Mouse (Mus musculus) CD4-positive naive resting alpha-beta T cell, adult 57 days (primary cell): ENCODE measurements around the gene Ifna2. TPM values are rescaled to one million over a fixed set of nuclear protein-coding genes. Genes with fewer than 3 reads are reported as not detected.

Experiments
- total RNA-seq: library from RNA; stranded (reverse); gene quantifications from one replicate; pipeline ENCODE4 v1.2.4, GENCODE M21; 2023

Ifna2 gene
- total RNA-seq = not detected

DNA sequence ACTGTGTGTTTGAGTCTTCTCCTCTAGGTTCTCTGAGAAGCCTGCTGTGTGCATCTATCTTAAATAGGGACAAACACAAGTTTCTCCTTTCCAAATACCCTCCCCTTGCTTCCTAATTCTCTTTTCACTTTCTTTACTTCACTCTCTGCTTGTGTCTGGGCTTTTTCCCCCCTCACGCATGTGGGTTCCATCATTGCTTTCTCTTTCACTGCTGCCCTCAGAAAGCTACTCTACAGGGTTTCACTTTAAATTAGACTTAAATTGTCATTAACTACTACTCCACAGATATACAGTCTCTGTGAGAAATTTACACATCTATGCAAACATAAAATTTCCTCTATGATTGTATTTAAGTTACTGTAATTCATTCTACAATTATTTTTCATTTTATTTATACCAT, at the start of gene Ifna2:
Ifna2 (minus strand) TSS at position 101 of the 400 bp plus-strand sequence.

GRCm38 (mm10) chr4:88721791-88722721, 38.3 kb upstream of the Ifna2 start, which contains the start of the genes Gm26566 and Klhl9:
Gene Gm26566 (plus strand): TSS chr4:88721805.
Gene Klhl9 (minus strand): TSS chr4:88722465.

GRCm38 (mm10) chr4:88691259-88691658, 7.5 kb upstream of the Ifna2 start, which contains the start of gene Ifnab:
Gene Ifnab (minus strand): TSS chr4:88691359.

DNA sequence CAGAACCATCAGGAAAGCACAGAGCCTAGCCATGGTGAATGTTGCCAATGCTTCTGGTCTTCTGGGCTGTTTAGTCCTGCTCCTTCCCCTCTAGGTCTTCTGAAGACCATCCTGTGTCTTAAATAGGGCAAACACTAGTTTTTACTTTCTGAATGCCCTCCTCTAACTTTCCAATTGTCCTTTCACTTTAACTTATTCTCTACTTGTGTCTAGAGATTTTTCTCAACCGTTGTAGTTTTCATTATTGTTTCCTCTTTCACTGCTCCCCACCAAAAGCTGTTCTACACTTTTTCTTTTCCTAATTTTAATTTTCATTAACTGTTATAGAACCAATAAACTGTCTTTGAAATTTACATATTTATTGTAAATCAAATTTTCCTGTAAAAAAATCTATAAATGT, 6.9 kb downstream of the Ifna2 start, which contains the start of gene Ifna16:
Ifna16 (minus strand) TSS at position 101 of the 400 bp plus-strand sequence.

DNA sequence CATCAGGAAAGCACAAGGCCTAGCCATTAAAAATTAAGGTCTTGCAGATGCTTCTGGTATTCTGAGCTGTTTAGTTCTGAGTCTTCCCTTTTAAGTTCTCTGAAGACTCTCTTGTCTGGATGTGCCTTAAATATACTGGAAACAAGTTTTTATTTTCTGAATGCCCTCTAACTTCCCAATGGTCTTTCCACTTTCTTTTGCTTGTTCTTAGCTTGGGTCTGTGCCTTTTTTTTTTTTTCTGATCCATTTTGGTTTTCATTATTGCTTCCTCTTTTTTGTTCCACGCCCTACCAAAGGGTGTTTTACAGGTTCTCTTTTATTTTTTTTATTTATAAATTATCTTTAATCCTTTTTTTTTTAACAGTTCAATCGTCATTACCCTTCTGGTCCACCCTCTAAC, 39.4 kb downstream of the Ifna2 start, which contains the start of gene Ifna13:
Ifna13 (minus strand) TSS at position 101 of the 400 bp plus-strand sequence.

DNA sequence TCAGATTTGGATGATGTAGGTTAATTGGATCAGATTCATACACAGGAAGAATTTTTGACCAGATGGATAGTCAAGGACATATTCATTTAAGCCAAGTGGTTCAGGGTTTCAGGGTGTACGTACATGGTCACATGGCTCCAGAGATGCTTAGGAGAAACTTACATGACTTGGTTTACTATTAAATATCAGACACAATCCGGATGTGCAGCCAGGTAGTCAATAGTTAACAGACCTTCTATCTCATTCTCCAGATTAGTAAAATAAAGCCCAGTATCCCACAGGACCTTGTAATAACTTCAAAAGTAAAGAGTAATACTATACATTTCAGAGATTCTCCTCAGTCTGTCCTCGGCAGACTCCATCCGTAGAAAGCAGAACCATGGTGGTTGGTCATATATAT, 49.4 kb downstream of the Ifna2 start, which contains the start of gene C87499:
C87499 (minus strand) TSS at position 101 of the 400 bp plus-strand sequence.

Other genes starting within 250 kb of the Ifna2 start
- 1.2 TPM for gene Hacd4, start 245.0 kb downstream of the Ifna2 start, total RNA-seq
- not detected for gene Ifnb1, start 161.1 kb downstream of the Ifna2 start, total RNA-seq
- gene Ifna15, start 125.7 kb downstream of the Ifna2 start, total RNA-seq = not detected
- not detected for gene Ifna14, start 112.1 kb downstream of the Ifna2 start, total RNA-seq
- not detected for gene Ifna9, start 91.5 kb downstream of the Ifna2 start, total RNA-seq
- not detected for gene Ifna12, start 80.5 kb downstream of the Ifna2 start, total RNA-seq
- not detected for gene C87499, start 49.5 kb downstream of the Ifna2 start, total RNA-seq
- gene Ifna13, start 39.5 kb downstream of the Ifna2 start, total RNA-seq = not detected
- gene Ifna16, start 7.0 kb downstream of the Ifna2 start, total RNA-seq = not detected
- gene Ifnab, start 7.4 kb upstream of the Ifna2 start, total RNA-seq = not detected
- gene Gm26566, start 37.9 kb upstream of the Ifna2 start, total RNA-seq = 1.9 TPM
- 51.2 TPM for gene Klhl9, start 38.6 kb upstream of the Ifna2 start, total RNA-seq
- gene Gm13271, start 71.0 kb upstream of the Ifna2 start, total RNA-seq = not detected
- not detected for gene Gm13283, start 76.2 kb upstream of the Ifna2 start, total RNA-seq
- not detected for gene Gm13290, start 89.9 kb upstream of the Ifna2 start, total RNA-seq
- gene Gm13289, start 93.0 kb upstream of the Ifna2 start, total RNA-seq = not detected
- gene Gm13272, start 95.9 kb upstream of the Ifna2 start, total RNA-seq = not detected
- gene Ifnz, start 98.2 kb upstream of the Ifna2 start, total RNA-seq = not detected
- not detected for gene Gm13276, start 101.8 kb upstream of the Ifna2 start, total RNA-seq
- not detected for gene Gm13277, start 104.7 kb upstream of the Ifna2 start, total RNA-seq
- gene Gm13278, start 107.6 kb upstream of the Ifna2 start, total RNA-seq = not detected
- not detected for gene Gm13275, start 110.6 kb upstream of the Ifna2 start, total RNA-seq
- gene Gm13279, start 113.5 kb upstream of the Ifna2 start, total RNA-seq = not detected
- gene Gm13285, start 115.8 kb upstream of the Ifna2 start, total RNA-seq = not detected
- not detected for gene Gm13287, start 119.3 kb upstream of the Ifna2 start, total RNA-seq
- gene Gm13288, start 121.6 kb upstream of the Ifna2 start, total RNA-seq = 0.38 TPM
- not detected for gene Ifna7, start 132.3 kb upstream of the Ifna2 start, total RNA-seq
- gene Ifna11, start 136.0 kb upstream of the Ifna2 start, total RNA-seq = not detected
- not detected for gene Ifna6, start 143.5 kb upstream of the Ifna2 start, total RNA-seq
- not detected for gene Ifna5, start 151.6 kb upstream of the Ifna2 start, total RNA-seq
- gene Ifna4, start 157.9 kb upstream of the Ifna2 start, total RNA-seq = not detected
- gene Ifna1, start 166.2 kb upstream of the Ifna2 start, total RNA-seq = not detected
- not detected for gene Ifne, start 196.3 kb upstream of the Ifna2 start, total RNA-seq